Mouse (Mus musculus): ENCODE measurements around the gene Pradc1.

GRCm38 (mm10) chr6:85498147-85498546 is 46.4 kb upstream of the Pradc1 start:
- TF ChIP-seq CTCF (conservative IDR thresholded peaks at IDR 0.05; ENCODE audit: low read length) (no peak), NANOG (IDR thresholded peaks at IDR 0.05; ENCODE audit: borderline replicate concordance, low read length) (no peak)

Measured in E14TG2a.4 (cell line).